Mouse (Mus musculus) embryo, embryonic 11.5 days (tissue): ENCODE data around the gene BC030867.
A peak's percentile ranks its signal among the peaks of the same experiment; 100 is the strongest.

Experiments used
- DNase-seq: peaks from one replicate; pipeline ENCODE4 v3.0.0-alpha.2; 2012; ENCODE audit warnings: low read depth, low spot score

BC030867 gene

GRCm38 (mm10) chr11:102290141-102290540 lies 41.5 kb downstream of the BC030867 start:
- DNase-seq, result no peak

GRCm38 (mm10) chr11:102291051-102291535 lies 42.4 kb downstream of the BC030867 start:
- no peak for DNase-seq

- DNase-seq, result no peak
These were observed 45.3 kb downstream of the BC030867 start for GRCm38 (mm10) chr11:102293971-102294370.

- DNase-seq, result no peak
These were observed 45.7 kb downstream of the BC030867 start for GRCm38 (mm10) chr11:102294416-102294815.

GRCm38 (mm10) chr11:102294887-102295597 lies 46.4 kb downstream of the BC030867 start:
- no peak for DNase-seq

GRCm38 (mm10) chr11:102295598-102296471 lies 47.2 kb downstream of the BC030867 start:
- DNase-seq, result peak; percentile 42

GRCm38 (mm10) chr11:102296491-102297472 lies 48.1 kb downstream of the BC030867 start, which contains the start of gene Atxn7l3:
TSS of gene Atxn7l3 (minus strand) at chr11:102296631.
- peak; percentile 97 for DNase-seq

- no peak for DNase-seq
These were observed 49.2 kb downstream of the BC030867 start for GRCm38 (mm10) chr11:102297577-102298556.

GRCm38 (mm10) chr11:102299839-102300238 lies 51.2 kb downstream of the BC030867 start:
- peak; percentile 65 for DNase-seq

- DNase-seq, result no peak
These were observed 55.5 kb downstream of the BC030867 start for GRCm38 (mm10) chr11:102304141-102304540.

GRCm38 (mm10) chr11:102305359-102305758 lies 56.7 kb downstream of the BC030867 start:
- no peak for DNase-seq

GRCm38 (mm10) chr11:102308104-102308503 lies 59.4 kb downstream of the BC030867 start:
- DNase-seq, result no peak

GRCm38 (mm10) chr11:102308979-102309378 lies 60.3 kb downstream of the BC030867 start:
- DNase-seq, result peak; percentile 95

- no peak for DNase-seq
These were observed 61.3 kb downstream of the BC030867 start for GRCm38 (mm10) chr11:102309821-102310617.

- no peak for DNase-seq
These were observed 62.4 kb downstream of the BC030867 start for GRCm38 (mm10) chr11:102310768-102311695.

- no peak for DNase-seq
These were observed 63.3 kb downstream of the BC030867 start for GRCm38 (mm10) chr11:102311966-102312365.

- no peak for DNase-seq
These were observed 63.9 kb downstream of the BC030867 start for GRCm38 (mm10) chr11:102312586-102312985.

GRCm38 (mm10) chr11:102314321-102314720 lies 65.6 kb downstream of the BC030867 start:
- DNase-seq, result no peak
